Mouse (Mus musculus): ENCODE measurements around the gene Gm28047.

Gm28047 gene

DNA sequence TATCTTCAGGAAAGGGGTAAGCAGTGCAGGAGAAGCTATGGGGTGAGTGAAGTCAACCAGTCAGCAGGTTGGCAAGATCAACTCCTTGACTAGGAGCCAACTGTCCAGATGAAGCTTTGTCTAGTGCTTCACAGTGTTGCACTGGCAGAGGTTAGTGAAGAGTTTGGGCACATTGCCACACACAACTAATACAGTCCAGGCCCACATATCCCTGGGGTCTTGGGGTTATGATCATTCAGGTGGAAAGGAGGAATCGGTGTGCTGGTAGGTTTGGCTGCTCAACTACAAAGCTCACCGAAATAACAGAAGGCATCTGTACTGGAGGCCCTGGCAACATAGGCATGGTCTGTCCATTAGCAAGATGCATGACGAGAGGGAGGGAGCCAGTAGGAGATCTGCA lies 77.4 kb downstream of the Gm28047 start:
- no peak for DNase-seq (ENCODE audit: low spot score)

DNA sequence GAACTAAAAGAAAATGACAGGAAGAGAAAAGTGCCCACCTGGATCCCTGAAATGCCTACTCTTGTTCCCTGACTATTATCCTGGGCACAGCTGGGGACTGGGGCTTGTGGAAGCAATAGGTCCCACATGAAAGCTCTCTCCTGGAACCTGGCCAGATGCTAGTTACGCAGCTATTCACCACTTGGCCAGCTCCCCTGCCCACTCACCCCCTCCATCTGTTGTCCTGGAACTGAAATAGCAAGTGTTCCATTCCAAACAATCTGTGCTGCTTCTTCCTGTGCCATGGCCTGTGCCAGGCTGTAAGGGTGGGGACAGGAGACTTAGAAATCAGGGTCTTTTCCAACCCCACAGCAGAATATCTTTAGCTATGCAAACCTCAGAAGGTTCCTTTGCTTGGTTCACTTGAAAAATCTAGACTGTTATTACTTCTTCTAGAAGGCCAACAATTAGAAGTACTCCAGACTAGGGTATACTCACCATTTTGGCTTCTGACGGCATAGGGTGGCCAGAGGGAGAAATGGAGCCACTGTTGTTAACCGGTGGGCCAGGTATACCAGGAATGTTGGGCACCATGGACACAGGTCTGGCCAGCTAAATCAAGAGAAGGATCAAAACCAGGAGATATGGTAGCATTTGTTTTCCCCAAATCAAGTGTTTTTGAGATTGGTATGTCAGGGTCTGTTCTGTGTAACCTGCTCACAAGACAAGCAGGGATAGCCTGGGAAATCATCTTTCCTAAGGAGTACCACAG lies 78.0 kb downstream of the Gm28047 start:
- DNase-seq (ENCODE audit: low spot score), result no peak

DNA sequence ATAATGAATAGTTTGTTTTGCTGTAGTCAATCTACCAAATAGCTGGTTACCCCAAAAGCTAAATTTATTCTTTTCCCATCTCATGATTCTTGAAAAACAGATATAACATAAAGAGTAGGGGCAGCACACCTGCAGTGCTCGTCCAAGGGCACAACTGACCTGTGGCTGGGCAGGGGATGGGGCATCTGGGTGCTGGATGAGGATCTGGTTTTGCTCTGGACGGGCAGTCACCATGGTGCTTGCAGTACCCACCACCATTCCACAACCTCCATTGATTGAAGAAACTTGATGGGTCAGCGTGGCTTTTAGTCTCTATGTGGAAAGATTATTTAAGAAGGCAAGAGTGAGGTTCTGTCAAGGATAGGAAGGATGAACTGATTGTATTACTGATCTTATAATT lies 78.6 kb downstream of the Gm28047 start:
- DNase-seq (ENCODE audit: low spot score), result no peak

DNA sequence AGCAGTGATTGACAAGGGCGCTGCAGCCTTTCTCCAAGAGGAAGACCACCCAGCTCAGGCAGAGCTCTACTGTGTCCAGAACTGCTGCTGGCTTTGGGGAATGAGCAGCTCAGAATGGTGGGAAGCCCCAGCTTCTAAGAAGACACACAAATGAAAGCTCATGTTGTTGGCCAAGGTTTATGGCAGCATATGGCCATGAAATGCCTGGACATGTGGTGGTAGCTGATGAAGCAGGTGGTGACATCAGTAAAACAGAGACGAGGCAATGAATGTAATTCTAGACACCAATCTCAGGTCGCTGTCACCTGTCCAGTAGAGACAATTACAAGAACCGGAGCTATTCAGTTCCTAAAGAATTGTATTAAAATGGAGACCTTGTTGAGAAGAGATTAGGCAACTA lies 80.1 kb downstream of the Gm28047 start:
- no peak for DNase-seq (ENCODE audit: low spot score)

DNA sequence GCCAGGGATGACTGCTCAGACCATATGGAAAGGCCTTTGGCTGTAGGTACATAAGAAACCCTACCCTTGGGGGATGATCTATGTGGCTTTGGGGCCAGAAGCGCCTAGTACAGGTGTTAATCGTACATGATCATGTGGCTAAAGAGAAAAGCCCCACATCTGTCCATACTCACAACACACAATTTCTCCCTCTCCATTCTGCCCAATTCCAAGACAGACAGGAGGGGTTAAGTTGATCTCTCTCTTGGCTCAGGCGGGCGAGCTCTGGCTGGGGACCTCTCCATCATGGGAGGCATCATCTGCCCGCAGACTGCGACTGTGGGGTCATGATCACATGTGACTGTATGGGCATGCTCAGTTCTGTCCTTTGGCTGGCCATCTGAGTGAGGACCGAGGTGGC lies 90.9 kb downstream of the Gm28047 start:
- no peak for DNase-seq (ENCODE audit: low spot score)

DNA sequence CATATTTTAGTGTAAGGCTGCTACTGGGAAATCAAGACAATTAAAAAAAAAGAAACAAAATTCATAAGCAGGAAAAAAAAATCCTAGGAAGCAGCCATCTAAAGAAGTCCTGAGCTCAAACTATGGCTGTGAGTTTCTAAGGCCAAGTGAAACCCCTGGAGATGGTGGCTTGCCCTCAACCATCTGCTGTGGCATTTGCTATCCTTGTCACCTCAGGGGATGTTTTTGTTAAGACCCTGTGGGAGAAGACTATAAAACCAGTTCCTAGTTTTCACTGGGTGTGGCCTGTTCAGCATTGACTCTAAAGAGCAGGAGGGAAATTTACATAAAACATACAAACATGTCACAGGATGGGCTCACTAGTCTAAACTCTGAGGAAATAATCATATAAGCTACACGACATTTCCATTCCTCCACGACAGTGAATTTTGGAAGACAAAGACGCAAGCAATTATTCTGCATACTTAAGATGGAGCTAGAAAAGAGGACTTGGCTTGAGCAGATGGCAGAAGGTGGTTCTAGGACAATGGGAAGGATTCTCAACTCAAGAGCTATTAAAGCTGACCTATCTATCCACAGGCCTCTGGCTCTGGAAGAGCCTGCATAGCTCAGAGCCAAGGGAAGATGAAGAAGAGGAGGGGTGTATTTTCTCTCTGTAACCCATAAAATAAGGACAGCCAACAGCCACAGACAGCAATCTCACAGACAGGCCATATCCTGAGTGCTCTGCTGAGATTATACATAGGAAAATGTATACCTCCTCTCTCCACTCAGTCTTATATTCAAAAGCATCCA lies 92.6 kb downstream of the Gm28047 start:
- no peak for DNase-seq (ENCODE audit: low spot score)

DNA sequence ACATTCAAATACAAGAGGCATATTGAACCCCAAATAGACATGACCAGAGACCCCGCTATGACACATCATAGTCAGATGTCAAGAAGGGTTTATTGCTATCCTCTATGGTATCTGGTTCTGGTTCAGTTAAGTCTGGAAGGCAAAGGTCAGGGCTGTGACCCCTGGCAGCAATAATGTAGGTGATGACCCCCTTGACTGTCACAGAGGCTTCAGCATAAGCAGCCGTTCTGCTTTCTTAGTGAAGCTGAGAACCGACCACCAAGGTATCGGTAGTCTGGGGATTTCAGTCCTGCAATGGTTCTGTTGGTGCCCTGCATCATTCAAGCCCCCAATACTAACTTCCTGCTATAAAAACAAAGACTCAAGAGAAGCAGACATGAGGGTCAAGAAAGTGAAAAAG lies 93.3 kb downstream of the Gm28047 start:
- no peak for DNase-seq (ENCODE audit: low spot score)

DNA sequence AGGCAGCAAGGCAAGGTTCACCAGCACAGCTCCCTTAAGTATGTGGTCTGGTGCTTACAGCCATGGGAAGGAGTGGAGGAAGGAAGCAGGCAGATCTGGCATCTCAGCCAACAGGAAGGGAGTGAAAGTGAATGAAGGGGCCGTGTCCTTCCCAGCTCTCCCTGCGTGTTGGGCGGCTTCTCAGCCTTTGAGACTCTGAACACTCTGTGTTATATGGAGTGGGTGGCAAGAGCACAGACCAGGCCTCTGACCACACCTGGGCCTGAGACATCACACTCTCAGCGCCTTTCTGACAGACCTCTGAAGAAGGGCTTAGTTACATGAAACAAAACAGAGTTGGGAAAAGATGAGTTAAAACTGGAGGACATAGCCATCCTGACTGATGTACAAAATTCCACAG lies 94.3 kb downstream of the Gm28047 start:
- DNase-seq (ENCODE audit: low spot score), result no peak

DNA sequence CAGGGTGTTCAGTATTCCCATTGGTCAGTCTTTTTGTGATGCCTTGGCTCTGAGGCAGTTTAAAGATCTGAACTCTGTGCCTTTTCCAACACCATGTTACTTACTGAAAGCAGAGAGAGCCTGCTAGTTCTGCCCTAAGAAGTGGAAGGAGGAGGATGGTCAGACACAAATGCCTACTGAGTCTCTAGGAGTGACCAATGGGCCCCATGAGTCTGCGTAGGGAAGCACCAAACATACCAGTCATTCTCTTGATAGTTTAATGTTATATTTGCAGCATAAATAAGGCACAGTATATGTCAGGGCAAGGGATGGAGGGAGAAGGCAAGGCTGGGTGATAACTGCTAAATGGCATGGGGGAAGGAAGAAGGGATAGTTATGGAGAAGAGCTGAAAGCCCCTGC lies 96.5 kb downstream of the Gm28047 start:
- DNase-seq (ENCODE audit: low spot score), result no peak

DNA sequence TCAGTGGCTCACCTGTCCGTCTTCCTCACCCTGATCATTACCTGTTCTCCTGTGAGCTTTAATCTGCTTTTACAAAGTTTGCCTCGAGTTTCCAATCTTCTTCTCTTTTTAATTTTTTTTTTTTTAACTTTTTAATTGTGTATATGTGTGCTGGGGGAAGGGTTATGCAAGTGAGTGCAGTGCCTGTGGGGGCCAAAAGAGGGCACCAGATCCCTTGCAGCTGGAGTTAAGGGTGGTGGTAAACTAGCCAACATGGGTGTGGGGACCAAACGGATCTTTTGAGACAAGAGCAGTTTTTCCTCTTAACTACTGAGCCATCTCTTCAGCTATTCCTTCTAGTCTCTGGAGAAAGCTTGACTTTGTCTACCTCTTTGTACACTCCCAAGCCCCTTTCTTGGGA lies 96.9 kb downstream of the Gm28047 start:
- DNase-seq (ENCODE audit: low spot score), result no peak

DNA sequence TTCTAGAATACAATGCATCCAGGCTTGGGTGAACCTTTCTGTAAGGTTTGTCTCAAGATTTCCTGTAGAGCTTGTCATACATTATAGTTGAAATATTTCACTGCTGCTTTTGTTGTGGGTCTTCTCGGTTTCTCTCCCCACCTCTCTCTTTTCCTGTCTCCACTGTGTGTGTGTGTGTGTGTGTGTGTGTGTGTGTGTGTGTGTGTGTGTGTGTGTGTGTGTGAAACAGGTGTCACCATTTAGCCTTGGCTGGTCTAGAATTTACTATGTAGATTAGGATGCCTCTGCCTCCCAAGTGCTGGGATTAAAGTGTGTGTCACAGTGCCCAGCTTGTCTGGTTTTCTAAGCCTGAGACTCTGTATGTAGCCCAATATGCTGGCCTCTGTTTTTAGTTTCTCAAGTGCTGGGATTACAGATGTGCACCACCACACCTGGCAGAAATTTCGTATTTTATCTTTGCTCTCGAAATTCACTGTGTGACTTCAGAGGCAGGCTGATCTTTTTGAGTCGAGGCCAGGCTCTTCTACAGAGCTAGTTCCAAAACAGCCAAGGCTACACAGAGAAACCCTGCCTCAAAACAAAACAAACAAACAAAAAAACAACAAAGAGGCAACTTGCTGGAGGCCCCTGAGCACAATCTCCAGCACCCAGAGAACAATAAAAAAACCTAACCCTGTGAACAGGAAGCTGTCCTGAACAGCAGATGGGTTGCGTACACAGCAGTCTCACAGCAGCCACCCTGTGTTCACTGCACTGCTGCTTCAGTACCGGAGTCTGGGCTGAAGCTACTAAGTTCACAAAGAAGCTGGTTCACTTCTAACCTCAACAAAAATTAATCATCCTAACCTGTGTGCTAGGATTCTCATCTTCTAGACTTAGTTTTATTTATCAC lies 98.5 kb downstream of the Gm28047 start:
- DNase-seq (ENCODE audit: low spot score), result no peak

DNA sequence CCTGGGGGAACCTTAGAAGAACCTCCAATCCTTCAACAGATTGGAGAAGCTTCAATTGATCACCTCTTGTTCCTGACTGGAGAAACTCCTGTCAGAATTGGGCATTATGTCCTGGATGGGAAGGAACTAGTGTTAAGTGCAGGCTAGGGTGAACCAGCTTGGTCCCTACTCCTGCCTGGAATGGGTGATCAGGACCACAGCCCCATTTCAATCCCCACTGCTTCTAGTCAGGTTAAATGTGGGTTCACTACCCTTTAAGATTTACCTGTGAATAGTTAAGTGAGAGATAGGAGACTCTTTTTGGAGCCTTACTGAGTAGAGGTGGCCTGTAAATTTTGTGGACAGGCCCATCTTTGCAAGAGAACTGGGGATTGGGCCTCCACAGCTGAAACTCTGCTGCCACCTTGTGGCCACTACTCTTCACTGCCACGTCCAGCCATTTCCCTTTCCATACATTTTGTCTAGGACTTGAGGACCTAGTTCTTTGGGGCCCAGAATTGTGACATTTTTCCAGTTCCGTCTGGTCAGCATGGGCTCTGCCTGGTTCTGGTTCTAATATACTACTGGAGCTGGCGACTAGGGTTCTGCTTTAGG lies 99.9 kb downstream of the Gm28047 start, which contains the start of gene Npff:
Npff (minus strand) TSS at position 51 of the 594 bp plus-strand sequence.
- peak; percentile 90 for DNase-seq (ENCODE audit: low spot score)

DNA sequence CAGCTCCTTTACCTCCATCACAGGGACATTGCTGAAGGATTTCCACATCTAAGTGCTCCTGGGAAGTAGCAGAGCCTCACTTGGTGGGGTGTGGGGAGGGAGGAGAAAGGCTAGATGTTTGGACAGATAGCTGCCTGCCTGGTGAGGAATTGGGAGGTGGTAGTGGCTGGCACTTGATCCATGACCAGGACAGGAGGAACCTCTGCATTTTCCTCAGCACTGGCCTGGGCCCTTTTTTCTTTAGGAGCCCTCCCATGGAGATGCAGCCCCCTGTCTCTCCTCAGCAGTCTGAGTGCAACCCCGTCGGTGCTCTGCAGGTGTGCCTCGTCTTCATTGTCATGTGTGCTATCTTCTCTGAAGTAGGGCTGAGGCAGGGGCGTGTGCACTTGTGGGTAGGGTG lies 103.4 kb downstream of the Gm28047 start:
- DNase-seq (ENCODE audit: low spot score), result no peak

DNA sequence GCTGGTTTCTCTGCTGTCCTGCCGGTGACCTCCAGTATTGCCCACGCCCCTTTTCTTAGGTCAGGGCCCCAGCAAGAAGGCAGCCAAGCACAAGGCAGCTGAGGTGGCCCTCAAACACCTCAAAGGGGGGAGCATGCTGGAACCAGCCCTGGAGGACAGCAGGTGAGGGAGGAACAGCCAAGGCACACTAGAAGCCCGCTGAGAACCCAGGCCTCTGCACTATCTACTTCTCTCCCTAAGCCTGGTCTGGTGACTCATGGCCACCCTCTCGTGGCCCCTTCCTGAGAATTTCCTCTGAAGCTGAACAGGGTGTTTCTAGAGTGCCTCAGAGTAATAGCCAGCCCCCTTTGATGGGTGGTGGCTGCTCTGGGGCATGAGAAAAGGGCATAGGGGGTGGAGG lies 104.5 kb downstream of the Gm28047 start:
- no peak for DNase-seq (ENCODE audit: low spot score)

DNA sequence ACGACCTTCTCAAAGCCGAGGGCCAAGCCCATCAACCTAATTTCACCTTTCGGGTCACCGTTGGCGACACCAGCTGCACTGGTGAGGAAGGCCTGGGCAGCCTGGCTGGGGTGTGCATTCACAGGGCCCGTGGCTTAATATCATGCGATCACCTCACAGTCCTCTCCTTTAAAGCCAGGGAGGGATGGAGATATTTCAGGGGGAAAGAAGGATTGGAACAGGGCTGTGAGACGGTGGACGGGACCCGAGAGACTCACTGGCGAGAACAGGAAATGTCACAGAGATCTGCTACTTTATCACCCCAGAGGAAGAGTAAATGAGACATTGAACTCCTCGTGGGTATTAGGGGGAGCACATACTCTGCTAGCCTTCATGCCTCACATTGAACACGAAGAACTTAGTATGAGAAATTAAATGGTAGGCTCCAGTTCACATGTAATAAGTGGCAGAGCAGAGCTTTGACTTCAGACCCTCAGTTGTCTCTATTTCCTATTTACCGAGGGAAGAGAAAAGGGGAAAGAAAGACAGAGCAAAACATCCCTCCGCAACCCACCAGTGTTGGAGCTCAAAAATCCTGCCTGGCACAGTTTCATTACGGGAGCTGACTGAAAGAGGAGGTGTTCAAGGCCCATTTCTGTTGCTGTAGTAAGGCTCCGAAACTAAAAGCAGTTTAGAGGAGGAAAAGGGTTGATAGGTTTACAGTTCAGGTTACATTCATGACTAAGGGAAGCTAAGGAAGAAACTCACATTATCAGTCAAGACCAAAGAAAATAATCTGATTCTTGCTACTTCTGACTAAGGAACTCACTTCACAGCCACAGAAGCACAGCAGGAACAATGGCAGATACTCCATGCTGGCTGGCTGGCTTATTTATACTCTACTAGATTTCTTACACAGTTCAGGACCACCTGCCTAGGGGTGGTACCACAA lies 105.4 kb downstream of the Gm28047 start:
- DNase-seq (ENCODE audit: low spot score), result no peak

DNA sequence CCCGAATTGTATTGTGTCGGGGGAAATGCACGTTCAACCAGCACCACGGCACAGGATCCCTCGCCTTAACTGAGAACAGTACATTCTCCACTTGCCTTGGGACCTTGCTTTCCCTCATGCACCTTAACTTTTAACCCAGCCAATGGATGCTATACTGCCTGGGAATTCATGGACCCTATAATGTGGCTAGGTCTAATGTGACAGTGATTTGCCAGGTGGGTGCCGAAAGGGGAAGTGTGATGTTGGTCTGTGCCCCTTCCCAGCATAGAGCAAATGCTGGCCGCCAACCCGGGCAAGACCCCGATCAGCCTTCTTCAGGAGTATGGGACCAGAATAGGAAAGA lies 106.0 kb downstream of the Gm28047 start:
- DNase-seq (ENCODE audit: low spot score), result no peak

DNA sequence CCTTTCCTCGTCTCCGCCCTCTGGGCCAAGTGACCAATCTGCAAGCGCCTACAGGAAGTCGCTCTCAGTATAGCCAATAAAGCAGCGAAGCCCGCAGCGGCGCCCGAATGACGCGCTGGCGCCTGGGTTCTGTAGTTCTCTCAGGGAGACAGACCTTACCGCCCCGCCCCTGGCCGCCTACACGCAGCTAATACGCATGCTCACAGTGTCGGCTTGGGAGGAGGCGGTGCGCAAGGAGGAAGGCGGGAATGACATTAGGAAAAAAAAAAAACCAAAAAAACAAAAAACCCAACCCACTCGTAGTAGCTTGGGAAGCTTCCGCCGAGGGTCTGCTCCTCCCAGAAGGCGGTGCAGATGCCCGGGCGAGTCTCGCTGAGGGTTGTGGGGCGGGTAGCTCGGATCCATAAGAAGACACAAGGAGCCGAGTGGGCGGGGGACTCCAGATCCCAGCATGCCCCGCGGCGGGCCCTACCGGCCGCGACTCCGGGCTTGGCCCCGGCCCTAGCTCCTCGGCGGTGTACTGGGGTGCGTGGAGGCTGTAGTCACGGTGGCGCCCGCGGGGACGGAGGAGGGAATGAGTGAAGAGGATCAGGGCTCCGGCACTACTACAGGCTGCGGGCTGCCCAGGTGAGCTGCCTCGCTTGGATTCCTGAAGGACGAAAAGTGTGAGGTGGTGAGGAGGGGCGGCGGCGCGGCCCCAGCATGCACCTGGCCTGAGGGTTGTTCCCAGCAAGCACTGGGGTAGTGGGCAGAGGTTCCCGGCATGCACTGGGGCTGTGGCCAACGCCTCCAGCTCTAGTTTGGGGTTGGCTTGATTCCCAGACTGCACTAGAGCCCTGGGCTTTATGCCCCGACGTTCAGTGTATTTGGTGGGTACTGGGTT lies 106.7 kb downstream of the Gm28047 start, which contains the start of gene Tarbp2:
Tarbp2 (plus strand) TSS at position 217 of the 883 bp plus-strand sequence.
- peak; percentile 99 for DNase-seq (ENCODE audit: low spot score)

DNA sequence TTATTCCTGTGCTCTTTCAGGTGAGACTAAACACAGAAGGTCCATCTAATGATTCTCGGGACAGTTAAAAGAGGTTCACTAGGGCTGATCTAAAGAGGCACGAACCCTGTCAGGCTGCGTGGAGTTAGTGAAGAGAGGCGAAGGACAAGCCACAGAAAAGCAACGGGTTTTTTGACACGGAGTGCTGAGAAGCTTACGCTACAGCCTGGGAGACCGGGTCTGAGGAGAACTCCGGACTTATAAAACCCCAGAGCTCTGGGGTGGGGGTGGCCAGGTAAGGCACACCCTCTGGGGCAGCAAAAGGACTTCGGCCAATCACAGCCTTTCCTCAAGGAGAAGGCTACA lies 107.3 kb downstream of the Gm28047 start:
- no peak for DNase-seq (ENCODE audit: low spot score)

DNA sequence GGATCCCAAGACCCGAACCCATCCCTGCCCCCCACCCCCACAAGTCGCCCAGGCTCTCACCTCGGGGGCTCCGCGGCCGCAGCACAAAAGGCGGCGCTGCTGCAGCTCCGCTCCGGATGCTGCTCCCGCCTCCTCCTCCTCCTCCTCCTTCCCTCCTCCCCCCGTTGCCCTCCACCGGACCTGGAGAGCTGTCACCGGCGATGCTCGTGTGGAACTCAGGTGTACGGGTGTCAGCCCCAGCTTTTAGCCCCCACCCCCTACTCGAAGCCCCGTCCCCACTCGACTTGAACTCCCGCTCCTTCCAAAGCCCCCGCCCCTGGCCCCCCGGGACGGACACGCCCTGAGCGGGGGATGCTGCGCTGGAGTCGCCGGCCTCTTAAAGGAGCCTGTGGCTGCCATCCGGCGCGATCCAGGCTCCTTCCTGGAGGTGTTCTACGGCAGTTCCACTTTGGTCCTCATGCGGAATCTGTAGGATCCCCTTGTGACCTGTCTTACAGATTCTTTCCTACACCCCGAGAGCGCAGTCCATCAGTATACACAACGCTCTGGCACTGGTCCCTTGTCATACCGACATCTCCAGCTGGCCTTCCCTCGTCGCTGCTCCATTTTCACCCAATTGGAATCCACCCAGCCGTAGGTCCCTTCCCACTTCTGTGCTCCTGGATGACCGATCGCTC lies 108.0 kb downstream of the Gm28047 start, which contains the start of gene Map3k12:
Map3k12 (minus strand) TSS at position 337 of the 677 bp plus-strand sequence.
- peak; percentile 73 for DNase-seq (ENCODE audit: low spot score)

All from embryo, embryonic 10 days (tissue).